Mouse (Mus musculus) activated CD4-positive, CD25-positive, alpha-beta regulatory T cell, adult 4 months (primary cell): ENCODE measurements at regions not wholly inside any gene's neighbourhood (a gene's known extent, or its start where the extent isn't known, plus 50 kb on each side); places are given as distances from the start of the nearest gene placed in this dataset.

Experiments
- ATAC-seq: one replicate; pipeline ENCODE4 v1.8.0; 2017

- ATAC-seq: no peak
Measured at GRCm38 (mm10) chr19:35278395-35278794, 356.2 kb downstream of the Kif20b start.

- no peak for ATAC-seq
Measured at GRCm38 (mm10) chr19:35282775-35283447, 360.8 kb downstream of the Kif20b start.

GRCm38 (mm10) chr19:35298846-35299245 is 376.7 kb downstream of the Kif20b start:
- ATAC-seq: no peak

- no peak for ATAC-seq
Measured at GRCm38 (mm10) chr19:35302723-35303270, 380.6 kb downstream of the Kif20b start.
